Mouse (Mus musculus) embryonic stem cell, embryonic (primary cell): ENCODE data around the gene Hdhd3.

Experiments used
- CTCF ChIA-PET, 4 experiments: fragments of 300-600 bp in 2 of 4; fragments of 350-600 bp in 2 of 4; sonication (Branson Sonifier 250); formaldehyde crosslinking; loops; one replicate each; lab custom pipeline; 2022; ENCODE audit warnings: inconsistent platforms in 2 of 4; lab: Charles Lee
- POLR2A ChIA-PET, 4 experiments: fragments of 300-600 bp in 2 of 4; fragments of 350-600 bp in 2 of 4; sonication (Branson Sonifier 250); formaldehyde crosslinking; loops; one replicate each; lab custom pipeline; 2022; ENCODE audit warnings: antibody characterized with exemption in 4 of 4, inconsistent platforms in 1 of 4; lab: Charles Lee

Gene Hdhd3

GRCm38 (mm10) chr4:62517538-62518415, 14.5 kb upstream of the Hdhd3 start:
- POLR2A ChIA-PET: interaction anchor here in 3 of 4 experiments (0.6 to 6.6 kb wide), 20 partner anchors 9 to 211 kb away, joined by 3 to 91 read pairs (median 9); partner anchors contain the start of genes Hdhd3 (in 3 of the 3), Cdc26 (in 1 of the 3), Fkbp15 (in 1 of the 3) and Prpf4 (in 1 of the 3)

DNA sequence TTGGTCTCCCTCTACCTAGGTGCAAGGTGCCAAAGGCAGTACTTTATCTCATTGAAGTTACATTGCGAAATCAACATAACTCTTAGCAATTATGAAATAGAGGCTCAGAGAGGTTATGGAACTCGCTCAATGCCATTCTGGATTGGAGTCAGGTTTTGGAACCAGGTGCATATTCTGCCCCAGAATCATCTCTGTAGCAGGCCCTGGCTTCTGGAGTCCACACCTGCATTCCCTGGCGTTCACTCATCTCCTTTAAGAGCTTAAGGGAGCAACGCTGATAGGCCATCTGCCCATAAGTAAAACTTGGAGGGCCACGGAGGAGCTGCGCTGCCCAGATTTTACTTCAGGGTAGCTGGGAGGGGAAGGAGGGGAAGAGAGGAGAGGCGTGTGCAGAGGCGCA, 13.8 kb upstream of the Hdhd3 start:
- ChIA-PET POLR2A (interaction anchor here in 3 of 4 experiments (1.1 to 6.6 kb wide), 7 partner anchors 8 to 83 kb away, joined by 3 to 91 read pairs (median 14); partner anchors contain the start of gene Hdhd3 (in 2 of the 3)), CTCF (no interaction called here)

More at GRCm38 (mm10) chr4:62517538-62518415, 14.5 kb upstream of the Hdhd3 start:
- CTCF ChIA-PET: interaction anchor here in 2 of 4 experiments (0.7 to 2.5 kb wide), 7 partner anchors 7 to 186 kb away, joined by 3 to 13 read pairs (median 3); partner anchors contain the start of genes Bspry (in 1 of the 2) and Hdhd3 (in 1 of the 2)

DNA sequence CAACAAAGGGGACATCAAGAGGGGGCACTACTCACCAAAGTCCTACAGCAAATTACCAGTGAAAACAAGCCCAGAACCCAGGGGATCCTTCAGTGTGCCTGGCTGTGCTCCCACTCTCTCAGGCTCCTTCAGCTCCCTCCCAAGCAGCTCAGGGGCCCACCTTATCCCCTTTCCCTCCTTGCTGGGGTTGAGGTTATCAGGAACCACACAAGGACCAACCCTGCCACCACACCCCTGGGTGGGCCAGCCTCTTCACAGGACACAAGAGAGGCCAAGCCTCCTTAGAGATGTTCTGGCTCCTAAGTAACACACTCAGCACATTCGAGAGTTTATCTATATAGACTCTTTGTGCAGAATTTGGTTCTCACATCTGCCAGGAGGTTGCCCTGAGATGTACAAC, 13.3 kb upstream of the Hdhd3 start:
- CTCF ChIA-PET: interaction anchor here in 2 of 4 experiments (0.5 to 0.7 kb wide), 2 partner anchors 9 to 245 kb away, joined by 4 to 8 read pairs; partner anchors contain the start of genes 4933430I17Rik (in 1 of the 2) and Pole3 (in 1 of the 2)
- POLR2A ChIA-PET: interaction anchor here in 3 of 4 experiments (1.1 to 6.6 kb wide), 5 partner anchors 8 to 16 kb away, joined by 3 to 91 read pairs (median 22); partner anchors contain the start of gene Hdhd3 (in 2 of the 3)

DNA sequence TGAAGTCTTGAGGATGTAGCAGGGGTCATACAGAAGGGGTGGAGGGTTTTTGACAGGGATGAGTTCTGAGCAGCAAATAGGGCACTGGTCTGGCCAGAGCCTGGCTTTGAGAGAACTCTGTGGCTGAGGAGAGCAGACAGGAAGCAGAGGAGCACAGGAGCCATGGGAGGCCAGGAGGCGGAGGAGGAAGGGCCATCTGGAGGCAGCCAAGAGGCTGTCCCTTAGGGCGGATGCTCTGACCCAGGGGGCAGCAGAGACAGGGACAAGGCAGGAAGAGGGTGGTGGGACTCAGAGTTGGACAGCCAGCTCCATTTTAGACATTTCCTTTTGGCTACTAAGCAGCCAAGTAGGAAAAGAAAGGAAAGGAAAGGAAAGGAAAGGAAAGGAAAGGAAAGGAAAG, 12.8 kb upstream of the Hdhd3 start:
- CTCF ChIA-PET: interaction anchor here in 2 of 4 experiments (0.5 to 1.7 kb wide), 3 partner anchors 9 to 245 kb away, joined by 4 to 8 read pairs (median 6); partner anchors contain the start of genes 4933430I17Rik (in 1 of the 2) and Pole3 (in 1 of the 2)

DNA sequence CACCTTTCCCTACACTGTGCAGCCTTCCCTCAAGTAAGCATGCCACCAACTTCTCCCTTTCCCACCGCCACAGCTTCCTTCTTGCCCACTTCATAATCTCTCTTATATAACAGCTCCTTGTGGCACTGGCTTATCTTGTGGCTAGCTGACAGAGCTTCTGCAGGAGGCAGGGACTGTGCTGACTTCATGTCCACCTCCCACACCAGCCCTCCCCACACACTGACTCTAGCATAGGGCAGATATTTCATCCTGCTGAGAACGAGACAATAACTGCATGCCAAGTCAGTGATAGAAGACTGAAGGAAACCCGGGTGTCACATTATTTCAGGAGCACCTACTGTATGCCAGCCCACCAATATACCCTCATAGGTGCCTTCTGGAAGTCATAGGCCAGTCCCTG, 12.2 kb upstream of the Hdhd3 start:
- ChIA-PET POLR2A (interaction anchor here in 2 of 4 experiments (0.5 to 1.5 kb wide), 3 partner anchors 10 to 107 kb away, joined by 3 to 4 read pairs (median 3); partner anchors contain the start of genes 4933430I17Rik (in 1 of the 2), Cdc26 (in 1 of the 2) and Pole3 (in 1 of the 2)), CTCF (interaction anchor here in 2 of 4 experiments (0.6 to 1.7 kb wide), 3 partner anchors 8 to 14 kb away, joined by 3 to 6 read pairs (median 6); partner anchors contain the start of genes 4933430I17Rik (in 1 of the 2) and Pole3 (in 1 of the 2))

More for the DNA sequence above, 12.8 kb upstream of the Hdhd3 start:
- POLR2A ChIA-PET: interaction anchor here in 3 of 4 experiments (0.6 to 6.6 kb wide), 4 partner anchors 9 to 20 kb away, joined by 4 to 91 read pairs (median 14); partner anchors contain the start of gene Hdhd3 (in 2 of the 3)

DNA sequence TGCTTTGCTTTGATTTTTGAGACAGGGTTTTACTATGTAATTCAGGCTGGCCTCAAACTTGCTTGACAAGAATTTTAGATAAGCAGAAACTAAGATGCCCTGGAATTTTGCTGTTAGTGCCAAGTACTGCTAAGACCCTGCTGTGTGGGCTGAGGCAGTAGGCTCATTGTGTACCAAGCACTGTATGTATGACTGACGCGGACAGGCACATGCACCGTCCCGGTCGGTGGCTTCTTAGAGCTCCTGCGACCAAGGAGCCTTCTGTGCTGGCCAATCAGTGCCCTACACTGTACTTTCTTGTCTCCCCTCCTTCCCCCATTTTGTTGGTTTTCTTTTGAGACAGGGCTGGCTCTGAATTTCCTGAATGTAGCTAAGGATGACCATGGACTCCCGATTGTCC, 11.7 kb upstream of the Hdhd3 start:
- CTCF ChIA-PET: interaction anchor here in 3 of 4 experiments (0.6 to 1.7 kb wide), 4 partner anchors 8 to 60 kb away, joined by 3 to 6 read pairs (median 4); partner anchors contain the start of genes 4933430I17Rik (in 1 of the 3) and Pole3 (in 1 of the 3)
- POLR2A ChIA-PET: interaction anchor here in 2 of 4 experiments (0.5 to 1.5 kb wide), 3 partner anchors 10 to 107 kb away, joined by 3 read pairs; partner anchors contain the start of genes 4933430I17Rik (in 1 of the 2), Cdc26 (in 1 of the 2) and Pole3 (in 1 of the 2)

DNA sequence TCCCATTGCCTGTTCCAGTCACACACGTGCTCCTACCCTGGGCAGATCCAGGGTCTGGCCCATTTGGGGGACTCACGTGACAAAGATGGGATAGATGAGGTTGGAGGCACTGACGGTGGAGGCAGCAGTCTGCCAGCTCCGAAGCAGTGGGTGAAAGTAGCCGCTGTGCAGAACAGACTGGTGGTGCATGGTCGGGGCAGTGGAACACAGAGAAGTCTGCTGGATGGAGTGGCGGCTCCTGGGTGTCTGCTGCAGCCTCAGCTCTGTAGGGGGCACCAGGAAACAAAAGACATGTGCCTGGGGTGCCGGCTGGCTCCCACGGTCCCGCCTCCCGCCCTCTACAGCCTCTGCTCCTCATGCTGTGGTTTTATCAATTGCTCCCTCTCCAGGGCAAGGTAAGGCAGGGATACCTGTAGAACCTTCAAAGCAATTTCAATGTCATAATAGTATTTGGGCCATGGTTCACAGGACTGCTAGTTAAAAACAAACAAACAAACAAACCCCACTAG, 10.8 kb upstream of the Hdhd3 start:
- POLR2A ChIA-PET: interaction anchor here (0.6 to 4.9 kb wide), 6 partner anchors 11 to 108 kb away, joined by 3 to 24 read pairs (median 5); partner anchors contain the start of genes 4933430I17Rik (in 1 of the 4), Cdc26 (in 1 of the 4) and Pole3 (in 1 of the 4)

DNA sequence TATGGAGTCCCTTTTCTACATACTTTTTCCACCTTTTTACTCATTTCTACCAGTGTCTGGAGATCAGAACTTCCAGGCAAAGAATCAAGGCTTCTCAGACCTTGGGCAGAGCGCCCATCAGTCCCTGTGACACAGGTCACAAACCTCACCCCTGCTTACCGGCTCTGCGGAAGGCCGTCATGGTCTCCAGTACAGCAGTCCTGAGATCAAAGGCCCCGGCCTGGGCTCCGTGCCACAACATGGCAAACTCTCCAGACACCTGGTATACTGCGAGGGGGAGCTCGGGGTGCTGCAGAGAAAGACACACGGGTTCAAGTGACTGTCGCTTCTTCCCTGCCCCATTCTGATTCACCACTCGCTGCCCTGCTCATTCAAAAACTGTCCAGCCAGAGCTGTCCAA, 6.7 kb upstream of the Hdhd3 start:
- CTCF ChIA-PET: interaction anchor here in 3 of 4 experiments (0.6 to 1.2 kb wide), 5 partner anchors 9 to 252 kb away, joined by 3 read pairs; no protein-coding TSS in a partner anchor

More for the DNA sequence above, 10.8 kb upstream of the Hdhd3 start:
- CTCF ChIA-PET: interaction anchor here in 3 of 4 experiments (0.7 to 1.7 kb wide), 3 partner anchors 12 to 182 kb away, joined by 3 to 6 read pairs (median 4); no protein-coding TSS in a partner anchor

GRCm38 (mm10) chr4:62508839-62509238, 5.6 kb upstream of the Hdhd3 start:
- POLR2A ChIA-PET: interaction anchor here in 3 of 4 experiments (0.6 to 5.5 kb wide), 7 partner anchors 9 to 149 kb away, joined by 3 to 42 read pairs (median 5); partner anchors contain the start of genes Alad (in 2 of the 3), 4933430I17Rik (in 1 of the 3), Fkbp15 (in 1 of the 3) and Pole3 (in 1 of the 3)

More for the DNA sequence above, 6.7 kb upstream of the Hdhd3 start:
- POLR2A ChIA-PET: interaction anchor here in 3 of 4 experiments (0.6 to 5.5 kb wide), 8 partner anchors 8 to 150 kb away, joined by 3 to 42 read pairs (median 5); partner anchors contain the start of genes 4933430I17Rik (in 1 of the 3), Alad (in 1 of the 3), Cdc26 (in 1 of the 3) and Fkbp15 (in 1 of the 3)

GRCm38 (mm10) chr4:62506798-62507197, 3.5 kb upstream of the Hdhd3 start:
- POLR2A ChIA-PET: interaction anchor here in 2 of 4 experiments (0.6 to 5.5 kb wide), 5 partner anchors 11 to 227 kb away, joined by 3 to 42 read pairs (median 4); partner anchors contain the start of genes Alad (in 2 of the 2), Cdc26 (in 1 of the 2) and Prpf4 (in 1 of the 2)
- CTCF ChIA-PET: interaction anchor here in 1 of 4 experiments (0.8 to 1.0 kb wide), 4 partner anchors 8 to 274 kb away, joined by 3 to 4 read pairs (median 3); no protein-coding TSS in a partner anchor

More at GRCm38 (mm10) chr4:62508839-62509238, 5.6 kb upstream of the Hdhd3 start:
- CTCF ChIA-PET: no interaction called here

GRCm38 (mm10) chr4:62505991-62506390, 2.7 kb upstream of the Hdhd3 start:
- ChIA-PET CTCF (no interaction called here), POLR2A (interaction anchor here in 2 of 4 experiments (1.5 to 5.5 kb wide), 3 partner anchors 12 to 98 kb away, joined by 4 to 42 read pairs (median 22); partner anchors contain the start of genes Alad (in 2 of the 2), Cdc26 (in 1 of the 2) and Prpf4 (in 1 of the 2))

DNA sequence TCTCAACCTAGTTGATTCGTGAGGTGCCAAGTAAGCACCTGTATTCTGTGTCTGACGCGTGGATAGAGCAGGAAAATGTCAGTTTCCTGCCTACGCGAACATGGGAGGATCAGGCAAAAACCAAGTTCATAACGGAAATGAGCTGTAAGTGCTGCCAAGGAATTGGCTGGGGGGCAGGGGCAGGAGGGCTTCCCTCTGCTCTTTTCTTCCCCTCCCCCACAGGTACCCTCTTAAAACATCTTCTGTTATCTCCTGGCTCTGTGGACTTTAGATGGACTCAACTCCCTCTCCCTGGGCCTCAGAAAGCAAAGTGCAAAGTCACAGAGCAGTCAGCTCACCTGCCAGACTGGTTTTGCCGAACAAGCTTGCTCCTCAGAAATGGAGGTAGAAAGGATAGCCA, 298 bp downstream of the Hdhd3 start:
- CTCF ChIA-PET: interaction anchor here in 3 of 4 experiments (1.2 to 2.5 kb wide), 5 partner anchors 16 to 258 kb away, joined by 3 to 13 read pairs (median 5); partner anchors contain the start of genes 4933430I17Rik (in 1 of the 3), Alad (in 1 of the 3) and Pole3 (in 1 of the 3)
- POLR2A ChIA-PET: interaction anchor here in 3 of 4 experiments (0.6 to 7.0 kb wide), 19 partner anchors 9 to 216 kb away, joined by 3 to 91 read pairs (median 8); partner anchors contain the start of genes 4933430I17Rik (in 3 of the 3), Alad (in 3 of the 3), Pole3 (in 2 of the 3) and Bspry (in 1 of the 3)

DNA sequence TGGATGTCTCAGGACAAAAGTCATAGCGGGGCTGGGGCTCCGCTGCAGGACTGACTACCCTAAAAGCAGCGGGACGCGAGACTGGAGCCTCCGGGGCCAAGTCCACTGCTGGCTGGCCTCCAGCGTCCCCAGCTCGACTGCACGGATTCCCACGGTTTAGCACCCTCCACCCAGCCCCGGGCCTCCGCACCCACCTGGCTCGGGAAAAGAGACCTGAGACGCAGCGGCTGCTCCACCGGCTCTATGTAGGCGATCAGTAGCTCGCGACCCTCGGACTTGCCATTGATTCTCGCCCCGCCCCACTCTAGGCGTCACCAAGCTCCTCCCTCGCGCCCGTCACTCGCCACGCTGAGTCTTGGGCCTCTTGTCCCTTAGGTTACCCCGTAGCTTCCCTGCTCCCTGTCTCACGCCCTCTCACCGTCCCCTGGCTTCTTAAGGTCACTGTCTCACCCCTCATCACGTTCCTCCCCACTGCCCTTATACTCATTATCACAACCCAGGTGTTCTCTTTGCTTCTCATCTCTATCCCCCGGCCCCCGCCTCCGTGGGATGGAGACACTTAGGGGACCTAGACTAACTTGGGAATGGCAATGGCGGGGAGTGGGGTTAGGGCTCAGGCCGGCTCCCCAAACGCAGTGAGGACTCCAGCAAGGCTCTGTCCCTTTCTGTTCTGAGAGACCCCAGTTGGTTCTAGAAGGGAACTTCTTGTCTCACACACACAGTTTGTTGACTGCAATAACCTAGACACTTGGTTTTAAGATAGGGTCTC, 1.1 kb downstream of the Hdhd3 start:
- CTCF ChIA-PET: interaction anchor here (0.6 to 2.5 kb wide), 16 partner anchors 13 to 262 kb away, joined by 3 to 13 read pairs (median 3); partner anchors contain the start of genes 4933430I17Rik (in 1 of the 4), Alad (in 1 of the 4) and Pole3 (in 1 of the 4)

DNA sequence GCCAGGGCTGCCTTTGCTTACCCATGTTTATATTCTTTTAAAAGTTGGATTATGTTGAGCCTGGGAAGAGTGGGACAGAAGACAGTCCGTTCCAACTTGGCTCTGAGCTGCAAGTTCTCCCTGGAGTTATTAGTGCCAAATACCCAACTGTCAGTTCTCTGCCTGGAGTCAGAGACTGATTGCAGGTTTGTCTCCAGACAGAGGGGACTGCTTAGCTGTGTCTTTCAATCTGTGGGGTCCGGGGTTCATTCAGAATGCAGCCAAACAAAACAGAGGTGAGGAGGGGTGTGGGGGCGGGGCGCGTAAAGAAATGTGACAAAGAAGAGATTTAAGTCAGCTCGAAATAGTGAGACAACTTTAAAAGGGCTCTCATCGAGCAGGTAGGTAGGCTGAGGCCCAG, 1.7 kb downstream of the Hdhd3 start:
- POLR2A ChIA-PET: interaction anchor here in 3 of 4 experiments (0.6 to 7.0 kb wide), 46 partner anchors 8 to 268 kb away, joined by 3 to 91 read pairs (median 4); partner anchors contain the start of genes 4933430I17Rik (in 3 of the 3), Alad (in 3 of the 3), Bspry (in 3 of the 3) and Fkbp15 (in 3 of the 3)

More for the DNA sequence above, 1.1 kb downstream of the Hdhd3 start:
- POLR2A ChIA-PET: interaction anchor here in 3 of 4 experiments (0.6 to 7.0 kb wide), 46 partner anchors 9 to 267 kb away, joined by 3 to 91 read pairs (median 5); partner anchors contain the start of genes 4933430I17Rik (in 3 of the 3), Alad (in 3 of the 3), Bspry (in 3 of the 3) and Fkbp15 (in 3 of the 3)

More for the DNA sequence above, 1.7 kb downstream of the Hdhd3 start:
- CTCF ChIA-PET: interaction anchor here (0.6 to 2.5 kb wide), 15 partner anchors 14 to 262 kb away, joined by 3 to 13 read pairs (median 3); partner anchors contain the start of gene Alad (in 1 of the 4)
